Mouse (Mus musculus) liver, embryonic 14.5 days (tissue): ENCODE results near the gene Cd82. TPM values are rescaled to one million over a fixed set of nuclear protein-coding genes. Genes with fewer than 3 reads are reported as not detected.
A peak's percentile ranks its signal among the peaks of the same experiment; 100 is the strongest.

Source experiments
- ATAC-seq: fragments of 200-750 bp; cut with Nextera tagmentation; 2 replicates; pipeline ENCODE4 v1.8.0; 2017; ENCODE audit warnings: moderate number of reproducible peaks, mild to moderate bottlenecking, moderate library complexity; ENCODE audit not compliant: insufficient read depth
- DNase-seq, 3 experiments: peaks; one replicate each; pipeline ENCODE4 v3.0.0-alpha.2; 2012 to 2013; ENCODE audit warnings: low read depth in 3 of 3, low spot score in 3 of 3
- H3K27ac ChIP-seq: fragments of 300-500 bp; sonication (generic); 2 replicates; pipeline ENCODE4 v1.5.1; 2014; ENCODE audit warnings: moderate library complexity, mild to moderate bottlenecking, control low read depth, inconsistent platforms
- H3K27me3 ChIP-seq: fragments of 300-500 bp; sonication (generic); 2 replicates; pipeline ENCODE4 v1.6.1; 2014; ENCODE audit warnings: mild to moderate bottlenecking, low read length, moderate library complexity; ENCODE audit not compliant: control insufficient read depth, insufficient read depth
- H3K36me3 ChIP-seq: fragments of 300-500 bp; sonication (generic); replicated peaks from 2 replicates; pipeline ENCODE4 v1.6.1; 2014; ENCODE audit warnings: low read depth; ENCODE audit not compliant: control insufficient read depth, insufficient read depth
- H3K4me1 ChIP-seq, 2 experiments: fragments of 200-500 bp in 1 of 2; fragments of 300-500 bp in 1 of 2; sonication (generic) in 1 of 2; replicated peaks; 2 replicates each; pipeline ENCODE4 v1.6.1; 2012 to 2014; ENCODE audit warnings: antibody characterized with exemption in 1 of 2, inconsistent platforms in 1 of 2, low read length in 1 of 2; ENCODE audit not compliant: control insufficient read depth in 2 of 2, insufficient read depth in 2 of 2
- H3K4me2 ChIP-seq: fragments of 300-500 bp; sonication (generic); 2 replicates; pipeline ENCODE4 v1.6.1; 2014; ENCODE audit warnings: low read depth, mild to moderate bottlenecking, control low read depth, moderate library complexity
- H3K4me3 ChIP-seq, 2 experiments: fragments of 200-500 bp in 1 of 2; fragments of 300-500 bp in 1 of 2; sonication (generic) in 1 of 2; 2 replicates each; pipeline ENCODE4 v1.5.1; 2012 to 2014; ENCODE audit warnings: low read depth in 2 of 2, low read length in 2 of 2, mild to moderate bottlenecking in 2 of 2, control low read depth in 1 of 2, inconsistent platforms in 1 of 2, moderate library complexity in 1 of 2; ENCODE audit not compliant: insufficient read depth in 1 of 2
- H3K9ac ChIP-seq: fragments of 300-500 bp; sonication (generic); replicated peaks from 2 replicates; pipeline ENCODE4 v1.6.1; 2014; ENCODE audit warnings: mild to moderate bottlenecking, control low read depth, moderate library complexity
- H3K9me3 ChIP-seq: fragments of 300-500 bp; sonication (generic); 2 replicates; pipeline ENCODE4 v1.6.1; 2016; ENCODE audit warnings: low read length, mixed read lengths; ENCODE audit not compliant: control insufficient read depth
- CTCF ChIP-seq: IDR thresholded peaks from 2 replicates; pipeline ENCODE4 v1.5.1; 2016; ENCODE audit warnings: antibody characterized with exemption, low read depth, control low read depth
- EP300 ChIP-seq: IDR thresholded peaks from 2 replicates; pipeline ENCODE4 v1.6.1; 2016; ENCODE audit warnings: antibody characterized with exemption, low read depth
- WGBS: fragments of 180-500 bp; shearing (Covaris S2); extraction: QIAGEN DNeasy Blood & Tissue Kit; methylation state at CpG from one replicate; pipeline ENCODE4 v1.1.7; 2014; ENCODE audit not compliant: insufficient replicate concordance; 5-methylcytosine and 5-hydroxymethylcytosine counted together
- polyA plus RNA-seq, 2 experiments: library from polyadenylated mRNA; depleted of rRNA in 1 of 2; stranded (reverse) in 1 of 2; unstranded in 1 of 2; fragments of >200 nt; fragmentation: Nextera tagmentation in 1 of 2; extraction: Ambion mirVana in 1 of 2; gene quantifications; 2 replicates each; pipeline versions ENCODE4 v1.2.1 to v1.2.3; 2012 to 2014

Gene Cd82
- polyA plus RNA-seq, 2 experiments: 58.6 to 72.2 TPM

- peak overlapping the region; percentile 19 for H3K27ac ChIP-seq
- TF ChIP-seq CTCF (no peak), EP300 (no peak)
- H3K9me3 ChIP-seq: no peaks in the 10 kb centered on the region
- H3K36me3 ChIP-seq: peaks cover 18% of the 10 kb centered on the region
- no peak for ATAC-seq
- DNase-seq: no peak
- H3K4me3 ChIP-seq: no peak overlapping the region
- 81% methylated on average over 6 of the region's 6 CpGs for WGBS
- H3K27me3 ChIP-seq: no peaks in the 10 kb centered on the region
- peaks cover 89 to 92% of the 10 kb centered on the region in 2 experiments for H3K4me1 ChIP-seq
- no peak overlapping the region for H3K4me2 ChIP-seq
- peak overlapping the region; percentile 19; the same call in 1 of the 2 replicates for H3K9ac ChIP-seq
Observed at GRCm38 (mm10) chr2:93451219-93451938, 11.6 kb downstream of the Cd82 start.

DNA sequence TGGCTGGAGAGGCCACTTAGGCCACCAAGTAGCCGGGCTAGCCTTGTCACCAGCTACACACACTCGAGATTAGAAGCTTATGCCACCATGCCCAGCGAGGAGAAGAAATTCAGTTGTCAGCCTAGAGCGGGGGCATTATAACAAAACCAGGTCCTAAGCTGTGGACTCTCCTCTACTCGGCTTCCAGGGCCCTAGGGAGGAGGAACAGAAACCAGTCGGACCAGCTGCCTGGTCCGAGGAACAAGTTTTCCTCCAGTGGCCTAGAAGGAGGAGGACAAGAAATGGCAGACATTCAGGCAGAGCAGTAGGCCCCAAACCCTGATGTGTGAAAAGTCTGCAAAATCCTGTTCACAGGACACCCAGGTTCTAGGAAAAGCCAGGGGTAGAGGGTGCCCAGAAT, 12.2 kb downstream of the Cd82 start:
- H3K27ac ChIP-seq: peak overlapping the region; percentile 56
- ATAC-seq (no peak), DNase-seq (no peak)
- peak overlapping the region; percentile 23 for H3K9ac ChIP-seq
- H3K36me3 ChIP-seq: peaks cover 18% of the 10 kb centered on the region
- no peaks in the 10 kb centered on the region for H3K27me3 ChIP-seq
- no peaks in the 10 kb centered on the region for H3K9me3 ChIP-seq
- TF ChIP-seq EP300: no peak
- TF ChIP-seq CTCF: no peak
- H3K4me3 ChIP-seq: no peak overlapping the region
- H3K4me2 ChIP-seq: no peak overlapping the region; the same call in 1 of the 2 replicates
- peaks cover 89 to 92% of the 10 kb centered on the region in 2 experiments for H3K4me1 ChIP-seq
- 78% methylated on average over 7 of the region's 7 CpGs for WGBS

DNA sequence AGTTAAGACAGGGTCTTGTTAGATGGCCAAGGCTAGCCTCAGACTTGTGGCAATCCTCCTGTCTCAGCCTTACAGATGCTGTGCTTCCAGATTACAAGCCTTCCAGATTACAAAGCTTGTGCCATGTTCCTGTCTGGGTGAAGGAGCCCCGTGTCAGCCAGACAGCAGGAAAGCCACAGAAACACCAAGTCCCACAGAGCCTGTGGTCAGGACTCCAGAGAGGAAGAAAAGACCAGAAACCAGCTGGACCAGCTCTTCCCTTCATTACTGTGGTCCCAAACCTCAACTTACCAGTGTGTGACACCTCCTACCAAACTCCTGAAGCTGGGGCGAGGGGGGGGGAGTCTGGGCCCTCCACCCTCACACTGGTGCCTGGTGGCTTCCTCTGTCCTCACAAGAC, 13.3 kb downstream of the Cd82 start:
- Histone ChIP-seq H3K4me3 (no peak overlapping the region), H3K4me1 (peaks cover 83 to 87% of the 10 kb centered on the region in 2 experiments), H3K36me3 (peaks cover 22% of the 10 kb centered on the region), H3K9ac (no peak overlapping the region; the same call in none of the 2 replicates), H3K27me3 (no peaks in the 10 kb centered on the region), H3K27ac (peak overlapping the region; percentile 94), H3K4me2 (no peak overlapping the region; the same call in 1 of the 2 replicates), H3K9me3 (no peaks in the 10 kb centered on the region)
- TF ChIP-seq CTCF (no peak), EP300 (no peak)
- 32% methylated on average over 2 of the region's 2 CpGs for WGBS
- DNase-seq (no peak), ATAC-seq (no peak)

- H3K9me3 ChIP-seq: no peaks in the 10 kb centered on the region
- H3K27ac ChIP-seq: peak overlapping the region; percentile 94
- 57% methylated on average over 5 of the region's 5 CpGs for WGBS
- H3K9ac ChIP-seq: peak overlapping the region; percentile 74
- peaks cover 24% of the 10 kb centered on the region for H3K36me3 ChIP-seq
- ATAC-seq (no peak), DNase-seq (no peak)
- H3K4me3 ChIP-seq: no peak overlapping the region
- H3K4me1 ChIP-seq: peaks cover 74 to 78% of the 10 kb centered on the region in 2 experiments
- TF ChIP-seq CTCF (no peak), EP300 (no peak)
- H3K27me3 ChIP-seq: no peaks in the 10 kb centered on the region
- H3K4me2 ChIP-seq: peak overlapping the region; percentile 69
Observed at GRCm38 (mm10) chr2:93448774-93449173, 14.2 kb downstream of the Cd82 start.

GRCm38 (mm10) chr2:93447500-93448249, 15.3 kb downstream of the Cd82 start:
- TF ChIP-seq EP300: peak; percentile 93
- no peak; the same call in 1 of the 2 replicates for TF ChIP-seq CTCF
- ATAC-seq (peak; percentile 92), DNase-seq (peak; percentile 80 to 84 (median 83))
- H3K9me3 ChIP-seq: no peaks in the 10 kb centered on the region
- peak overlapping the region; percentile 3 to 31; a peak in 3 of 4 replicates for H3K4me3 ChIP-seq
- peak overlapping the region; percentile 94 for H3K27ac ChIP-seq
- peaks cover 63 to 68% of the 10 kb centered on the region in 2 experiments for H3K4me1 ChIP-seq
- whole genome bisulfite sequencing: 21% methylated on average over 6 of the region's 6 CpGs
- H3K9ac ChIP-seq: peak overlapping the region; percentile 74
- no peaks in the 10 kb centered on the region for H3K27me3 ChIP-seq
- peaks cover 23% of the 10 kb centered on the region for H3K36me3 ChIP-seq
- H3K4me2 ChIP-seq: peak overlapping the region; percentile 69
